Mouse (Mus musculus): ENCODE measurements around the gene Mr1. TPM values are rescaled to one million over a fixed set of nuclear protein-coding genes. Genes with fewer than 3 reads are reported as not detected.
A peak's percentile ranks its signal among the peaks of the same experiment; 100 is the strongest.

Mr1 gene
- polyA plus RNA-seq, 1 experiment from 2014 or later = 3.8 TPM

DNA sequence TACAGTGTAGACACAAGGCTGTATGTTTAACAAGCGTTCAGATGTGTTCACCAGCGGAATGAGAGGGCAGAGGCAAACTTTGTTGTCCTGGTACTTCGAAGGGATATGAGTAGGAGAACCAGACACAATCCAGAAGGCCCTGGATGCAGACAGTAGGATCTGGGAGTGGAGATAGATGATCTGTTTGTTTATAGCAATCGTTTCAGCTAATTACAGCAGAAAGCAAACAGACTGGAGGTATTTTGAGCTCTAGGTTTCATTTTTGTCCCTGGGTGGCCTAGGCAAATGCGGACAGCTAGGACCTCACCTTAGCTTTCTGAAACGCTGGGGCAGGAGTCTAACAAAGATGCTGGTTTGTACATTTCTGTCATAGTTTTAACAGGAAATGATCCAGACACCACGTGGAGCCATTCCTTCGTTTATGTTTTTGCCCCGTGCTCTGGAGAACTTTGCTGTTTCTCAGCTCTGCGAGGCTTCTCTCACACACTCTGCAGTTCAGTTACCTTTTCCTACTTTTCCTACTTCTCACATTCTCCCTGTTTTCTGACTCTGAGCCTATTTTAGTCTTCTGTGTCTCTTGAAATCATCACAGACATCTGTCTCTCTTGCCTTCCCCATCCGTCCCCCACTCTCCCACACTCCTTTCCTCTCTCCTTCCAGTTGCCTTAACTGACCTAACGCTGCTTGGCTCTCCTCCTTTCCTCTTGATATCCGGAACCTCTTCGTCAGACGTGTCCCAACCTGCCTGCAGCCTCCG lies 57.6 kb downstream of the Mr1 start:
- H3K27me3 ChIP-seq (ENCODE audit: control insufficient read depth, insufficient read depth, low read length) = no peaks in the 10 kb centered on the region
- peaks cover 65% of the 10 kb centered on the region for H3K4me1 ChIP-seq (ENCODE audit: control insufficient read depth, insufficient read depth, low read length)
- no peak overlapping the region for H3K4me3 ChIP-seq (ENCODE audit: low read depth, low read length)
- H3K9me3 ChIP-seq (replicated peaks; ENCODE audit: control insufficient read depth, low read length) = no peaks in the 10 kb centered on the region
- 38% methylated on average over 16 of the region's 16 CpGs for WGBS (ENCODE audit: insufficient replicate concordance)
- H3K9ac ChIP-seq (ENCODE audit: low read depth, low read length) = peak overlapping the region; percentile 43; the same call in 1 of the 2 replicates
- H3K27ac ChIP-seq (ENCODE audit: low read depth, low read length) = no peak overlapping the region
- H3K4me2 ChIP-seq = no peak overlapping the region; the same call in 1 of the 2 replicates
- H3K36me3 ChIP-seq (ENCODE audit: control insufficient read depth, insufficient read depth, low read length) = no peaks in the 10 kb centered on the region
- ATAC-seq (replicated peaks; ENCODE audit: insufficient number of reproducible peaks, low FRiP score, low TSS enrichment) = no peak

DNA sequence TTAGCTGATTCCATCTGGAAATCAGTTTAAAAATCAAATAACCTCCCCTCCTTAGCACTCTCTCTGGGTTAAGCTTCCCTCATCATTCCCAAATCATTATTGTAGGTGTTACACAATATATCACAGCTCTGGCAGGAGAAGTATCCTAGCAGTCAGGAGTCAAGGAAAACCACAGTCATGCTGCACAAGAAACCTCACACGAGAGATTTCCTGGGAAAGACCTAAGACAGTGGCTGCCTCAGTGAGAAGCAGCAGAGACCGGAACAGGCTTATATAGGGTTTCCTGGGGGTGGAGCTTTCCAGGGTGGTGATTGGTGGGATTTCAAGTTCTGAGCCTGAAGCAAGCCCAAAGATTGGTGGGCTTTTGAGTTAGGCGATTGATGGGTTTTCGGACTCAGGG lies 58.6 kb downstream of the Mr1 start:
- no peaks in the 10 kb centered on the region for H3K27me3 ChIP-seq (ENCODE audit: control insufficient read depth, insufficient read depth, low read length)
- no peaks in the 10 kb centered on the region for H3K9me3 ChIP-seq (replicated peaks; ENCODE audit: control insufficient read depth, low read length)
- no peak overlapping the region for H3K27ac ChIP-seq (ENCODE audit: low read depth, low read length)
- H3K4me2 ChIP-seq = no peak overlapping the region
- ATAC-seq (replicated peaks; ENCODE audit: insufficient number of reproducible peaks, low FRiP score, low TSS enrichment) = no peak
- H3K4me1 ChIP-seq (ENCODE audit: control insufficient read depth, insufficient read depth, low read length) = peaks cover 56% of the 10 kb centered on the region
- no peak overlapping the region for H3K4me3 ChIP-seq (ENCODE audit: low read depth, low read length)
- no peaks in the 10 kb centered on the region for H3K36me3 ChIP-seq (ENCODE audit: control insufficient read depth, insufficient read depth, low read length)
- H3K9ac ChIP-seq (ENCODE audit: low read depth, low read length) = no peak overlapping the region
- WGBS (ENCODE audit: insufficient replicate concordance) = 85% methylated on average over 4 of the region's 4 CpGs

DNA sequence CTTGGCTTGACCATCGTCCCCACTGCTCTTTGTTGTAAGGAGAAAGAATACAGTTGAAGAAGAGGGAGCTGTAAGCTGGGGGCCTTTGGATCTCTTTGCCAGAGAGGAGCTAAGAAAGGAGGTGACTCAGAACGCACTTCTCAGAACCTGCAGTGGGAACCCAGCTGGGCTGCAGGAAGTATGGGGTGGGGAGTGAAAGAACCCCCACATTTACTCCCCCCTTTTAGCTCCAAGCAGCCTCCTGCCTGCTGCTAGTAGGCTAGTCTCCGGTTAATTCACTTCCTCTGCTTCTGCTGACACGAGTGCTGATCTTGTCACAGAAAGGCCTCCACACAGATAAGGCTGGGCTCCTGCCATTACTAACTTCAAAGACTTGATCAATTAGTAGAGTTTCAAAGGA lies 59.7 kb downstream of the Mr1 start:
- 7% methylated on average over 4 of the region's 4 CpGs for WGBS (ENCODE audit: insufficient replicate concordance)
- no peaks in the 10 kb centered on the region for H3K36me3 ChIP-seq (ENCODE audit: control insufficient read depth, insufficient read depth, low read length)
- H3K4me3 ChIP-seq (ENCODE audit: low read depth, low read length) = no peak overlapping the region
- peak overlapping the region; percentile 6; the same call in 1 of the 2 replicates for H3K4me2 ChIP-seq
- peaks cover 50% of the 10 kb centered on the region for H3K4me1 ChIP-seq (ENCODE audit: control insufficient read depth, insufficient read depth, low read length)
- no peak overlapping the region for H3K9ac ChIP-seq (ENCODE audit: low read depth, low read length)
- no peak for ATAC-seq (replicated peaks; ENCODE audit: insufficient number of reproducible peaks, low FRiP score, low TSS enrichment)
- peak overlapping the region; percentile 57 for H3K27ac ChIP-seq (ENCODE audit: low read depth, low read length)
- H3K9me3 ChIP-seq (replicated peaks; ENCODE audit: control insufficient read depth, low read length) = no peaks in the 10 kb centered on the region
- H3K27me3 ChIP-seq (ENCODE audit: control insufficient read depth, insufficient read depth, low read length) = no peaks in the 10 kb centered on the region

DNA sequence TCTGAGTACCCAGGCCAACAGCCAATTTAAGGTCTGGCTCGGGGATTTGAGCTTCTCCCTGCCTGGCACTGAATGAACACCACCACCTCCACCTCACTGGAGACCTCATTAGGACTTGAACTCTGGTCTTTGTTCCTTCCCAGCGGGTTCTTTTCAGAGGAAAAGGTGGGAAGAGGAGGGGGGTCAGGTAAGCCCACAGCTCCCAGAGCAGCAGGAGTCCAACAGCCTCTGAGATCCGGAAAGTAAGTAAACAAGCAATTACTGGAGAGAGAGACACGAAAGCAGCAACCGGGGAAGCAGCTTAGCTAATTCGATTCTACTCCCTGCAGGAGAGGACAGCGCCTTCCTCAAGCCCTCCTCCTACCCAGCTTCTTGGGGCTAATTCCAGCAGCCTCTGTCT lies 60.2 kb downstream of the Mr1 start:
- Histone ChIP-seq H3K27me3 (ENCODE audit: control insufficient read depth, insufficient read depth, low read length) (no peaks in the 10 kb centered on the region), H3K9me3 (replicated peaks; ENCODE audit: control insufficient read depth, low read length) (no peaks in the 10 kb centered on the region), H3K4me3 (ENCODE audit: low read depth, low read length) (no peak overlapping the region), H3K9ac (ENCODE audit: low read depth, low read length) (no peak overlapping the region), H3K4me2 (peak overlapping the region; percentile 6; the same call in 1 of the 2 replicates), H3K36me3 (ENCODE audit: control insufficient read depth, insufficient read depth, low read length) (no peaks in the 10 kb centered on the region), H3K27ac (ENCODE audit: low read depth, low read length) (peak overlapping the region; percentile 57), H3K4me1 (ENCODE audit: control insufficient read depth, insufficient read depth, low read length) (peaks cover 49% of the 10 kb centered on the region)
- ATAC-seq (replicated peaks; ENCODE audit: insufficient number of reproducible peaks, low FRiP score, low TSS enrichment) = no peak
- 10% methylated on average over 7 of the region's 7 CpGs for WGBS (ENCODE audit: insufficient replicate concordance)

DNA sequence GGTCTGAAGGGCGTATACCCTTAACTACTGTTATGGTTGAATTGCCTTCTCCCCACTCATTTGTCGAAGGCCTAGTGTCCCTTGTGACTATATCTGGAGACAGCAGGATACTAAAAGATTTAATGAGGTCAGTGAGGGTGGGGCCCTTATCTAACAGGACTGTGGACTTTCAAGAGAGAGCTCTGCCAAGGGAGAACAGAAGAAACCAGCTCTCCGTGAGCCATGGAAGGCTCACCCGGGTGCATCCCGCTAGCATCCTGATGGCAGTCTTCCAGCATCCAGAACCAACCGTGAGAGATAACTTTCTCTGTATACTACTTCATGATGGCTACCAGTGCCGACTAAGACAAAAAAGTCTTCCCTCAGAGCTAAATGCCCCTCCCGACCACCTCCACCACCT lies 61.8 kb downstream of the Mr1 start:
- Histone ChIP-seq H3K4me2 (no peak overlapping the region), H3K9ac (ENCODE audit: low read depth, low read length) (no peak overlapping the region), H3K36me3 (ENCODE audit: control insufficient read depth, insufficient read depth, low read length) (no peaks in the 10 kb centered on the region), H3K4me3 (ENCODE audit: low read depth, low read length) (no peak overlapping the region), H3K9me3 (replicated peaks; ENCODE audit: control insufficient read depth, low read length) (no peaks in the 10 kb centered on the region), H3K4me1 (ENCODE audit: control insufficient read depth, insufficient read depth, low read length) (peaks cover 49% of the 10 kb centered on the region), H3K27ac (ENCODE audit: low read depth, low read length) (no peak overlapping the region), H3K27me3 (ENCODE audit: control insufficient read depth, insufficient read depth, low read length) (no peaks in the 10 kb centered on the region)
- 33% methylated on average over 8 of the region's 8 CpGs for WGBS (ENCODE audit: insufficient replicate concordance)
- ATAC-seq (replicated peaks; ENCODE audit: insufficient number of reproducible peaks, low FRiP score, low TSS enrichment) = no peak

DNA sequence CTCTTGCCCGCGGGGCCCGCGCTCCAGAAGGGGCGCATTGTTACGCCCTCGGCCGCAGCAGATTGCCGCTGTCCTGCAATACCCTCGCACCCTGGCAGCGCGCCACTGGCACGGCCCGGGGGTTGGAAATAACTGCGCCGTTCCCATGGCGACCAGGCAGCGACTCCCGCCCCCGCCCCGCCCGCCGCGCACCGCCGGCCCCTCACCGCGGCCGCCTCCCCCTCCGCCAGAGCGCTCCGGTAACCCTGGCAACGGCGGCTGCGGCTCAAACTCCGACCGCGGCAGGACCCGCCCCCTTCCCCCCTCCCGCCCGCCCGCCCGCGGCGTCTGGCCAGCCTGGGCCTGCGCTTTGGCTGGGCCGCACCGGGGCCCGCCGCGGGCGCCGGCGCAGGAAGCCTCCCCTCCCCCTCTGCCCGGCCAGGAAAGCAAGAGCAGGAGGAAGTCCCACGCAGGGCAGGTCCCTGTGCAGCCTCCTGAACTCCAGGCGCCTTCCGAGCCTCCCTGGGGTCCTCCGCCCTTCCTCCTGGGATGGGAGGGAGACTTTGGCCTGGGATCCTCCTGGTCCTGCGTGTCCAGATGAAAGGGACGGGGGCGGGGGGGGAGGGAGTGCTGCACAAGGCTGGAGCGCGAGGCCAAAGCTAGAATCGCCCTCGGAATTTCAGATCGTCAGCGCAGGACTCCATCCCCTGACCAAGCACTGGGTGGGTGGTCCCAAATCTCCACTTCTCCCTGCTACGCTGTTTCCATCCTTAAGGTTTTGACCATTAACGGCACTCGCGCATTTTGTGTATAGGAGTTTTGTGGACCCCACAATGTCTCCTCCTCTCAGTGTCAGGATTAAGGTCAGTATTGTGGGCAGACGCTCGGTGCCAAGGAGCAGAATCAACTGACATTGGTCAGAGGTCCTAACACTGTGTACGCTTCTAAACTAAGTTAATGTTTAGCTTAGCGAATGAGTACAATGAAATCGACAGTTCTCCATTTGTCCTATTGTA lies 63.0 kb downstream of the Mr1 start:
- Histone ChIP-seq H3K27ac (ENCODE audit: low read depth, low read length) (peak overlapping the region; percentile 95), H3K4me1 (ENCODE audit: control insufficient read depth, insufficient read depth, low read length) (peaks cover 37% of the 10 kb centered on the region), H3K36me3 (ENCODE audit: control insufficient read depth, insufficient read depth, low read length) (no peaks in the 10 kb centered on the region), H3K27me3 (ENCODE audit: control insufficient read depth, insufficient read depth, low read length) (no peaks in the 10 kb centered on the region), H3K4me3 (ENCODE audit: low read depth, low read length) (peak overlapping the region; percentile 50), H3K4me2 (peak overlapping the region; percentile 87), H3K9ac (ENCODE audit: low read depth, low read length) (peak overlapping the region; percentile 84), H3K9me3 (replicated peaks; ENCODE audit: control insufficient read depth, low read length) (no peaks in the 10 kb centered on the region)
- peak; percentile 96 for ATAC-seq (replicated peaks; ENCODE audit: insufficient number of reproducible peaks, low FRiP score, low TSS enrichment)
- WGBS (ENCODE audit: insufficient replicate concordance) = 1% methylated on average over 49 of the region's 77 CpGs

GRCm38 (mm10) chr1:155082965-155083268 lies 63.7 kb downstream of the Mr1 start:
- Histone ChIP-seq H3K4me3 (ENCODE audit: low read depth, low read length) (peak overlapping the region; percentile 50), H3K9ac (ENCODE audit: low read depth, low read length) (peak overlapping the region; percentile 84), H3K9me3 (replicated peaks; ENCODE audit: control insufficient read depth, low read length) (no peaks in the 10 kb centered on the region), H3K36me3 (ENCODE audit: control insufficient read depth, insufficient read depth, low read length) (no peaks in the 10 kb centered on the region), H3K27me3 (ENCODE audit: control insufficient read depth, insufficient read depth, low read length) (no peaks in the 10 kb centered on the region), H3K27ac (ENCODE audit: low read depth, low read length) (peak overlapping the region; percentile 94), H3K4me1 (ENCODE audit: control insufficient read depth, insufficient read depth, low read length) (peaks cover 37% of the 10 kb centered on the region), H3K4me2 (peak overlapping the region; percentile 87)
- 0% methylated on average over 18 of the region's 18 CpGs for WGBS (ENCODE audit: insufficient replicate concordance)
- ATAC-seq (replicated peaks; ENCODE audit: insufficient number of reproducible peaks, low FRiP score, low TSS enrichment) = peak; percentile 19; the same call in 1 of the 2 replicates

GRCm38 (mm10) chr1:155082158-155082964 lies 64.3 kb downstream of the Mr1 start:
- peak overlapping the region; percentile 50 for H3K4me3 ChIP-seq (ENCODE audit: low read depth, low read length)
- H3K9ac ChIP-seq (ENCODE audit: low read depth, low read length) = peak overlapping the region; percentile 84
- no peaks in the 10 kb centered on the region for H3K36me3 ChIP-seq (ENCODE audit: control insufficient read depth, insufficient read depth, low read length)
- peaks cover 37% of the 10 kb centered on the region for H3K4me1 ChIP-seq (ENCODE audit: control insufficient read depth, insufficient read depth, low read length)
- H3K4me2 ChIP-seq = peak overlapping the region; percentile 87
- WGBS (ENCODE audit: insufficient replicate concordance) = 13% methylated on average over 11 of the region's 11 CpGs
- no peaks in the 10 kb centered on the region for H3K9me3 ChIP-seq (replicated peaks; ENCODE audit: control insufficient read depth, low read length)
- no peaks in the 10 kb centered on the region for H3K27me3 ChIP-seq (ENCODE audit: control insufficient read depth, insufficient read depth, low read length)
- no peak for ATAC-seq (replicated peaks; ENCODE audit: insufficient number of reproducible peaks, low FRiP score, low TSS enrichment)
- peak overlapping the region; percentile 94 for H3K27ac ChIP-seq (ENCODE audit: low read depth, low read length)
